Mouse (Mus musculus) erythroblast, embryonic 14.5 days (primary cell): ENCODE data around the gene Hemgn.

Experiments
- GATA1 ChIP-seq: IDR thresholded peaks from 2 replicates; pipeline ENCODE4 v1.6.1; 2012; ENCODE audit warnings: low read length, inconsistent platforms, mixed read lengths
- TAL1 ChIP-seq: IDR thresholded peaks from 3 replicates; pipeline ENCODE4 v1.6.1; 2012; ENCODE audit warnings: low read length, inconsistent platforms, mixed read lengths

DNA sequence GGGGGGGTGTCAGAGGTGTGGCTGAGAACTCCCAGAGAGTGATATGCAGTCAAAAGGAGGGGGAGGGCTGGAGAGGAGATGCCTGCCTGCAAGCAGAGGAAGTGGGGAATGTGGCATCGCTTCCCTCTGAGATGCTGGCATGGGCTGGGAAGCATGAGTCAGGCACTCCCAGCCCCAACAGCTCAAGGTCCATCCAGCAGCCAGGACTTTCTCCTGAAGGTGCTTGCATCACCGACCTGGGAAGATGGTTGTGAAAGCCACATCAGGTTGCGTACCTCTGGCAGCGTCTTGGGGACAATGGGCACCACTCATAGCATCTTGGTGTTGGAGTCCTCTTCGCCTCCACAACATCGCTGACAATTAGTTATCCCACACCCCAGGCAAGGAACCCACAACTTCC is 42.9 kb downstream of the Hemgn start:
- TF ChIP-seq GATA1: no peak
- TF ChIP-seq TAL1: no peak
